Mouse (Mus musculus) olfactory bulb, adult 2 months (tissue): Measurements from ENCODE around the gene Sdk2.

Source experiments
- CTCF ChIP-seq: fragments of 200-500 bp; IDR thresholded peaks from 2 replicates; pipeline ENCODE4 v1.5.1; 2012; ENCODE audit warnings: low read depth, mild to moderate bottlenecking, low read length, moderate library complexity; ENCODE audit not compliant: insufficient read depth
- POLR2A ChIP-seq: fragments of 200-500 bp; IDR thresholded peaks from 2 replicates; pipeline ENCODE4 v1.6.1; 2012; ENCODE audit warnings: mild to moderate bottlenecking, low read depth, low read length, moderate library complexity; ENCODE audit not compliant: insufficient read depth

GRCm38 (mm10) chr11:114110851-114111250 lies 44.0 kb upstream of the Sdk2 start:
- TF ChIP-seq CTCF: no peak
- TF ChIP-seq POLR2A: no peak
